Mouse (Mus musculus): Measurements from ENCODE around the gene Cracr2b. TPM values are rescaled to one million over a fixed set of nuclear protein-coding genes. Genes with fewer than 3 reads are reported as not detected.

The Cracr2b gene
- total and polyA plus RNA-seq, 3 experiments: 0.73 to 6.9 TPM; not detected in 1

DNA sequence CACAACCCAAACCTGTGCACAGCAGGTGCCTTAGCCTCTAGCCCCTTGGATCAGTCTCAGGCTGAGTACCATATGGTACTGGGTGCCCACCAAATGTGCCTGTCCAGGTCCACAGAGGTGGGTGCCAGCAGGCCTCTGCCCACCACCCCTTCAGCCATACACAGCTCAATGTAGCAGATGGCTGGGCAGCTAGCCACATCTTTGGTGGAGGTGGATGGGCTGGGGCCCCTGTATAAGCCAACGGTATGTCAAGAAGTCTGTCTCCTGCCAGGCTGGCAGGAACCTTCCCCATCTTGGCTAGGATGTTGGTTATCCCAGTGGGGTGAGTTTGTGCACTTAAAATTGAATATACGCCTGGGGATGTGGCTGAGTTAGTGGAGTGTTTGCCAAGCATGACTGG is 24.7 kb downstream of the Cracr2b start:
- Histone ChIP-seq H3K27ac (ENCODE audit: control insufficient read depth, low read depth, low read length) (no peak overlapping the region), H3K4me3 (ENCODE audit: control insufficient read depth in 1 of 2, insufficient read depth in 1 of 2, low read depth in 2 of 2, low read length in 2 of 2) (no peak overlapping the region), H3K79me2 (ENCODE audit: control insufficient read depth, insufficient read depth, low read length, poor library complexity) (peaks cover 2% of the 10 kb centered on the region; the same call in 1 of the 2 replicates), H3K9ac (ENCODE audit: control insufficient read depth, low read depth, low read length, poor library complexity, severe bottlenecking) (no peak overlapping the region), H3K4me1 (ENCODE audit: control insufficient read depth in 1 of 2, insufficient read depth in 2 of 2, low read length in 2 of 2) (no peaks in the 10 kb centered on the region), H3K9me3 (replicated peaks; ENCODE audit: insufficient read depth, low read length) (no peaks in the 10 kb centered on the region), H3K27me3 (ENCODE audit: control insufficient read depth in 1 of 2, insufficient read depth in 2 of 2, low read length in 2 of 2) (no peaks in the 10 kb centered on the region), H3K36me3 (ENCODE audit: control insufficient read depth in 1 of 2, insufficient read depth in 2 of 2, low read length in 2 of 2) (no peaks in the 10 kb centered on the region)
- TF ChIP-seq CHD2 (IDR thresholded peaks at IDR 0.05; ENCODE audit: low read length) (no peak), ETS1 (IDR thresholded peaks at IDR 0.05; ENCODE audit: low read depth, low read length) (no peak), POLR2AphosphoS2 (IDR thresholded peaks at IDR 0.05; ENCODE audit: low read length) (no peak), CHD1 (IDR thresholded peaks at IDR 0.05; ENCODE audit: low read depth, low read length) (no peak), MAX (IDR thresholded peaks at IDR 0.05; ENCODE audit: low read length) (no peak), HCFC1 (IDR thresholded peaks at IDR 0.05; ENCODE audit: low read depth, low read length) (no peak), MYC (IDR thresholded peaks at IDR 0.05; ENCODE audit: low read depth, low read length) (no peak), KAT2A (conservative IDR thresholded peaks at IDR 0.05; ENCODE audit: low read depth, low read length) (no peak), SIN3A (IDR thresholded peaks at IDR 0.05; ENCODE audit: low read length) (no peak), RCOR1 (IDR thresholded peaks at IDR 0.05; ENCODE audit: low read depth, low read length) (no peak), POLR2A (IDR thresholded peaks at IDR 0.05; ENCODE audit: control insufficient read depth in 1 of 2, insufficient read depth in 1 of 2, low read depth in 1 of 2, low read length in 2 of 2, poor library complexity in 1 of 2) (no peak), ZC3H11A (IDR thresholded peaks at IDR 0.05; ENCODE audit: low read depth, low read length) (no peak), EP300 (IDR thresholded peaks at IDR 0.05; ENCODE audit: low read depth in 1 of 2, low read length in 2 of 2) (no peak), CTCF (IDR thresholded peaks at IDR 0.05 in 2 of 3, conservative IDR thresholded peaks at IDR 0.05 in 1 of 3; ENCODE audit: control insufficient read depth in 1 of 3, insufficient read depth in 1 of 3, low read depth in 2 of 3, low read length in 3 of 3, poor library complexity in 1 of 3, severe bottlenecking in 1 of 3) (no peak), GATA1 (IDR thresholded peaks at IDR 0.05; ENCODE audit: low read depth, low read length) (no peak)
- DNase-seq (ENCODE audit: low read depth, low spot score): no peak

DNA sequence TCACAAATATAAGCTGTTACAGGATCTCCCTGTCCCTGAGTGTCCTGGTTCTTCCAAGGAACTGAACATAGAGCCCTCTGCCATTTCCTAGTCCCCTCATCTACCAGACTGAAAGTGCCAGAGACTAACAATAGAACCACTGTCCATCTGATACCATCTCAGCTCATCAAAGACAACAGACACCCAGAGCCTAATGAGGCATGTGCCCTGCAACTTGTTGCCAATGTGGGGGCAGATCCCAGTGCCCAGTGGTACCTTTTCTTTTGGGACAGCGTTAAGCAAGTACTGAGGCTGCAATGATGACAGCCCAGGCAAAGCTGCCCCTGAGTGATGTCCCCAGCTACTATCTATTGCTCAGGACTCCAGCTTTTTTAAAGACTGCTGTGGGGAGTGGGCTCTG is 25.3 kb downstream of the Cracr2b start:
- Histone ChIP-seq H3K27me3 (ENCODE audit: control insufficient read depth in 1 of 2, insufficient read depth in 2 of 2, low read length in 2 of 2) (no peaks in the 10 kb centered on the region), H3K9me3 (replicated peaks; ENCODE audit: insufficient read depth, low read length) (no peaks in the 10 kb centered on the region), H3K4me1 (ENCODE audit: control insufficient read depth in 1 of 2, insufficient read depth in 2 of 2, low read length in 2 of 2) (no peaks in the 10 kb centered on the region), H3K27ac (ENCODE audit: control insufficient read depth, low read depth, low read length) (no peak overlapping the region), H3K4me3 (ENCODE audit: control insufficient read depth in 1 of 2, insufficient read depth in 1 of 2, low read depth in 2 of 2, low read length in 2 of 2) (no peak overlapping the region), H3K36me3 (ENCODE audit: control insufficient read depth in 1 of 2, insufficient read depth in 2 of 2, low read length in 2 of 2) (no peaks in the 10 kb centered on the region), H3K9ac (ENCODE audit: control insufficient read depth, low read depth, low read length, poor library complexity, severe bottlenecking) (no peak overlapping the region), H3K79me2 (ENCODE audit: control insufficient read depth, insufficient read depth, low read length, poor library complexity) (no peaks in the 10 kb centered on the region)
- DNase-seq (ENCODE audit: low read depth, low spot score): no peak
- no peak for TF ChIP-seq MEF2A (IDR thresholded peaks at IDR 0.05; ENCODE audit: extremely low read depth, insufficient replicate concordance, low read depth, low read length, poor library complexity, severe bottlenecking)
- TF ChIP-seq MXI1 (IDR thresholded peaks at IDR 0.05; ENCODE audit: low read depth, low read length): no peak
- TF ChIP-seq GATA1 (IDR thresholded peaks at IDR 0.05; ENCODE audit: low read depth, low read length): no peak
- no peak for TF ChIP-seq POLR2AphosphoS5 (IDR thresholded peaks at IDR 0.05; ENCODE audit: borderline replicate concordance, low read depth, low read length)
- no peak for TF ChIP-seq CTCF (IDR thresholded peaks at IDR 0.05 in 2 of 3, conservative IDR thresholded peaks at IDR 0.05 in 1 of 3; ENCODE audit: control insufficient read depth in 1 of 3, insufficient read depth in 1 of 3, low read depth in 2 of 3, low read length in 3 of 3, poor library complexity in 1 of 3, severe bottlenecking in 1 of 3)
- no peak for TF ChIP-seq CHD2 (IDR thresholded peaks at IDR 0.05; ENCODE audit: low read length)
- no peak for TF ChIP-seq JUND (IDR thresholded peaks at IDR 0.05; ENCODE audit: low read depth, low read length)
- no peak for TF ChIP-seq MAZ (IDR thresholded peaks at IDR 0.05; ENCODE audit: low read depth, low read length)
- no peak for TF ChIP-seq POLR2A (IDR thresholded peaks at IDR 0.05; ENCODE audit: control insufficient read depth in 1 of 2, insufficient read depth in 1 of 2, low read depth in 1 of 2, low read length in 2 of 2, poor library complexity in 1 of 2)
- TF ChIP-seq CHD1 (IDR thresholded peaks at IDR 0.05; ENCODE audit: low read depth, low read length): no peak
- TF ChIP-seq RCOR1 (IDR thresholded peaks at IDR 0.05; ENCODE audit: low read depth, low read length): no peak
